Mouse (Mus musculus): ENCODE measurements around the gene Hhip. TPM values are rescaled to one million over a fixed set of nuclear protein-coding genes. Genes with fewer than 3 reads are reported as not detected.

The Hhip gene
- polyA plus RNA-seq, 2 experiments, result 0.66 to 1.1 TPM

- TF ChIP-seq EP300 (IDR thresholded peaks at IDR 0.05; ENCODE audit: low read depth), result no peak
- TF ChIP-seq CTCF (IDR thresholded peaks at IDR 0.05; ENCODE audit: low read depth), result no peak
- H3K4me2 ChIP-seq (ENCODE audit: low read depth), result no peak overlapping the region
- no peak for ATAC-seq (ENCODE audit: insufficient read depth)
- no peak overlapping the region for H3K9ac ChIP-seq (replicated peaks)
- H3K4me3 ChIP-seq (ENCODE audit: insufficient read depth in 1 of 2, low read depth in 2 of 2, low read length in 2 of 2), result no peak overlapping the region
- no peak for DNase-seq (ENCODE audit: low read depth in 3 of 3, low spot score in 3 of 3)
- H3K27me3 ChIP-seq (ENCODE audit: control insufficient read depth, insufficient read depth, low read length), result no peaks in the 10 kb centered on the region
- WGBS (ENCODE audit: insufficient replicate concordance), result 55% methylated on average over 9 of the region's 9 CpGs
- no peak overlapping the region for H3K27ac ChIP-seq
- H3K36me3 ChIP-seq (replicated peaks; ENCODE audit: control insufficient read depth, insufficient read depth, low read depth), result no peaks in the 10 kb centered on the region
- H3K4me1 ChIP-seq (replicated peaks; ENCODE audit: control insufficient read depth in 2 of 2, insufficient read depth in 2 of 2, low read length in 1 of 2), result no peaks in the 10 kb centered on the region
- H3K9me3 ChIP-seq (ENCODE audit: control insufficient read depth, low read length), result no peaks in the 10 kb centered on the region
Observed at GRCm38 (mm10) chr8:79945501-79946076, 112.2 kb downstream of the Hhip start.

GRCm38 (mm10) chr8:79941070-79941469, 116.7 kb downstream of the Hhip start:
- DNase-seq (ENCODE audit: low read depth in 3 of 3, low spot score in 3 of 3), result no peak

GRCm38 (mm10) chr8:79936856-79937445, 120.9 kb downstream of the Hhip start:
- H3K4me1 ChIP-seq (replicated peaks; ENCODE audit: control insufficient read depth in 2 of 2, insufficient read depth in 2 of 2, low read length in 1 of 2), result no peaks in the 10 kb centered on the region
- H3K9ac ChIP-seq (replicated peaks), result no peak overlapping the region
- H3K9me3 ChIP-seq (ENCODE audit: control insufficient read depth, low read length), result no peaks in the 10 kb centered on the region
- H3K36me3 ChIP-seq (replicated peaks; ENCODE audit: control insufficient read depth, insufficient read depth, low read depth), result no peaks in the 10 kb centered on the region
- TF ChIP-seq EP300 (IDR thresholded peaks at IDR 0.05; ENCODE audit: low read depth) (no peak), CTCF (IDR thresholded peaks at IDR 0.05; ENCODE audit: low read depth) (no peak)
- H3K4me3 ChIP-seq (ENCODE audit: insufficient read depth in 1 of 2, low read depth in 2 of 2, low read length in 2 of 2), result no peak overlapping the region
- no peak overlapping the region for H3K4me2 ChIP-seq (ENCODE audit: low read depth)
- DNase-seq (ENCODE audit: low read depth in 3 of 3, low spot score in 3 of 3) (no peak), ATAC-seq (ENCODE audit: insufficient read depth) (no peak)
- no peak overlapping the region for H3K27ac ChIP-seq
- no peaks in the 10 kb centered on the region for H3K27me3 ChIP-seq (ENCODE audit: control insufficient read depth, insufficient read depth, low read length)
- WGBS (ENCODE audit: insufficient replicate concordance), result 56% methylated on average over 9 of the region's 9 CpGs

More at GRCm38 (mm10) chr8:79941070-79941469, 116.7 kb downstream of the Hhip start:
- no peak overlapping the region for H3K27ac ChIP-seq
- no peaks in the 10 kb centered on the region for H3K36me3 ChIP-seq (replicated peaks; ENCODE audit: control insufficient read depth, insufficient read depth, low read depth)
- no peaks in the 10 kb centered on the region for H3K27me3 ChIP-seq (ENCODE audit: control insufficient read depth, insufficient read depth, low read length)
- no peak for ATAC-seq (ENCODE audit: insufficient read depth)
- no peak overlapping the region for H3K9ac ChIP-seq (replicated peaks)
- no peaks in the 10 kb centered on the region for H3K4me1 ChIP-seq (replicated peaks; ENCODE audit: control insufficient read depth in 2 of 2, insufficient read depth in 2 of 2, low read length in 1 of 2)
- H3K4me3 ChIP-seq (ENCODE audit: insufficient read depth in 1 of 2, low read depth in 2 of 2, low read length in 2 of 2), result no peak overlapping the region
- no peak overlapping the region for H3K4me2 ChIP-seq (ENCODE audit: low read depth)
- H3K9me3 ChIP-seq (ENCODE audit: control insufficient read depth, low read length), result no peaks in the 10 kb centered on the region
- 74% methylated on average over 5 of the region's 5 CpGs for WGBS (ENCODE audit: insufficient replicate concordance)
- no peak for TF ChIP-seq EP300 (IDR thresholded peaks at IDR 0.05; ENCODE audit: low read depth)

GRCm38 (mm10) chr8:79935793-79936192, 122.0 kb downstream of the Hhip start:
- TF ChIP-seq CTCF (IDR thresholded peaks at IDR 0.05; ENCODE audit: low read depth), result no peak
- TF ChIP-seq EP300 (IDR thresholded peaks at IDR 0.05; ENCODE audit: low read depth), result no peak
- H3K27ac ChIP-seq, result no peak overlapping the region
- 35% methylated on average over 7 of the region's 7 CpGs for WGBS (ENCODE audit: insufficient replicate concordance)
- H3K4me1 ChIP-seq (replicated peaks; ENCODE audit: control insufficient read depth in 2 of 2, insufficient read depth in 2 of 2, low read length in 1 of 2), result no peaks in the 10 kb centered on the region
- no peaks in the 10 kb centered on the region for H3K9me3 ChIP-seq (ENCODE audit: control insufficient read depth, low read length)
- no peaks in the 10 kb centered on the region for H3K27me3 ChIP-seq (ENCODE audit: control insufficient read depth, insufficient read depth, low read length)
- no peak overlapping the region for H3K9ac ChIP-seq (replicated peaks)
- DNase-seq (ENCODE audit: low read depth in 3 of 3, low spot score in 3 of 3) (no peak), ATAC-seq (ENCODE audit: insufficient read depth) (no peak)
- H3K4me3 ChIP-seq (ENCODE audit: insufficient read depth in 1 of 2, low read depth in 2 of 2, low read length in 2 of 2), result no peak overlapping the region
- no peak overlapping the region for H3K4me2 ChIP-seq (ENCODE audit: low read depth)
- no peaks in the 10 kb centered on the region for H3K36me3 ChIP-seq (replicated peaks; ENCODE audit: control insufficient read depth, insufficient read depth, low read depth)

- Histone ChIP-seq H3K9ac (replicated peaks) (no peak overlapping the region), H3K4me1 (replicated peaks; ENCODE audit: control insufficient read depth in 2 of 2, insufficient read depth in 2 of 2, low read length in 1 of 2) (no peaks in the 10 kb centered on the region), H3K4me3 (ENCODE audit: insufficient read depth in 1 of 2, low read depth in 2 of 2, low read length in 2 of 2) (no peak overlapping the region), H3K27me3 (ENCODE audit: control insufficient read depth, insufficient read depth, low read length) (no peaks in the 10 kb centered on the region), H3K27ac (no peak overlapping the region), H3K4me2 (ENCODE audit: low read depth) (no peak overlapping the region), H3K9me3 (ENCODE audit: control insufficient read depth, low read length) (no peaks in the 10 kb centered on the region), H3K36me3 (replicated peaks; ENCODE audit: control insufficient read depth, insufficient read depth, low read depth) (no peaks in the 10 kb centered on the region)
- DNase-seq (ENCODE audit: low read depth in 3 of 3, low spot score in 3 of 3), result no peak
- no peak for ATAC-seq (ENCODE audit: insufficient read depth)
- TF ChIP-seq EP300 (IDR thresholded peaks at IDR 0.05; ENCODE audit: low read depth) (no peak), CTCF (IDR thresholded peaks at IDR 0.05; ENCODE audit: low read depth) (no peak)
- 35% methylated on average over 4 of the region's 4 CpGs for WGBS (ENCODE audit: insufficient replicate concordance)
Observed at GRCm38 (mm10) chr8:79929202-79929601, 128.6 kb downstream of the Hhip start.
